Mouse (Mus musculus) mesoderm, embryonic 11.5 days (tissue): ENCODE data around the gene Fbxo24.
"Not testable (repeated sequence)": the region's sequence is repeated elsewhere in the genome, so short reads cannot be mapped to it uniquely, and the experiment has no call there.

Experiments
- DNase-seq: peaks from one replicate; pipeline ENCODE4 v3.0.0-alpha.2; 2012; ENCODE audit warnings: low read depth, low spot score

Gene Fbxo24

DNA sequence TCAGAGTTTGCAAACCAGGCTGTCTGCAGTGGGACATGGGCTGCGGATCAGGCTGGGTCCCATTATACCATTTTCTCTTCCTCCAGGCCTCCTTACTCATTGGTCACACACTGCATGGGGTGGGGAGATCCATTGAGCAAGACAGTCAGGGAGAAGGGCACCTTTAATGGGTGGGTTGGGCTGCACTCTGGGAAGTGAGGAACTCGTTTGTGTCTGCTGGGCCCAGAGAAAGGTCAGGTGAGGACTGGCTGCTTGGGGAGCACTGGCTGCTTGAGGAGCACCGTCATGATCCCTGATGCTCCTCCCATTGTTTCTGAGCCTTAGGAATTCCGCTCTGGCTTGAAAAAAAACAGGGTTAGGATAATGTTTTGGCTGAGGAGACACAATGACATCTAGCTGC lies 14.1 kb upstream of the Fbxo24 start:
- no peak for DNase-seq

- no peak for DNase-seq
These were observed 12.3 kb upstream of the Fbxo24 start, which contains the start of gene Sap25 for GRCm38 (mm10) chr5:137641054-137641453. TSS of gene Sap25 (plus strand) at chr5:137641334.

DNA sequence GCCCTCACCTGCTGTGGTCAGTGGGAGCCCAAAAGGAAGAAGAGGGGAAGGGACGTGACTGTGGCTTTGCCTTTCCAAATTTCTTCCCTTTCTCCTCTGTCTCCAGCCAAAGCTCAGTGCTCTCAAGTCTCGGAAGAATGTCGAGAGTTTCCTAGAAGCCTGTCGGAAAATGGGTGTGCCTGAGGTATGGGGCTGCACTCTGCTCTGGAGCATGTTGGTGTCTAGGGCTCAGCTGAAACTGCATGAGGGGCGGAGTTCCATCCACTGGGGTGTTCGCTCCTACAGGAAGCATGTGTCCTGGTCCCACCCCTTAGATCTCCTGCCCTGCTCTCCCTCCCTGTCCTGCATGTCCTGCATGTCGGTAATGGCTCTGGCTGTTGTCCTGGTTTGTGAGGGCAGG lies 10.7 kb upstream of the Fbxo24 start:
- DNase-seq = no peak

- DNase-seq = no peak
These were observed 4.7 kb upstream of the Fbxo24 start for GRCm38 (mm10) chr5:137633397-137634084.

DNA sequence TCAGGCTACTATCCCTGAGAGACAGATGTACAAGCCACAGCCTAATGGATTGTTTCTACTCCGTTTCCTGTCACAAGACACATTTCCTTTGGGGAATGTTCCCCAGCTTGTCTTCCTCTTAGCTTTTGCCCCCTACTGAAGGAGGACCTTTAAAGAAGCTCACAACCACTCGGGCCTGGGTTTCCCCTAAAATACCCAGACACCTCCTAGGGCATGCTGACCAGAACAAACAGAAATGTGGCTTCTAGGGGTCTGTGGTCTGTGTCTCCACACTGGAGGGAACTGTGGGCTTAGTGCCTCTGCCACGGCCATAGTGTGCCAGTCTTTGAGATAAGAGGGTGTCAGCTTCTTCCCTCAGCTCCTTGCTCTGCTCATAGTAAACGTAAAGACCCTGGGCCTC lies 2.8 kb upstream of the Fbxo24 start:
- DNase-seq = no peak

GRCm38 (mm10) chr5:137631171-137631570 lies 2.4 kb upstream of the Fbxo24 start:
- DNase-seq = no peak

DNA sequence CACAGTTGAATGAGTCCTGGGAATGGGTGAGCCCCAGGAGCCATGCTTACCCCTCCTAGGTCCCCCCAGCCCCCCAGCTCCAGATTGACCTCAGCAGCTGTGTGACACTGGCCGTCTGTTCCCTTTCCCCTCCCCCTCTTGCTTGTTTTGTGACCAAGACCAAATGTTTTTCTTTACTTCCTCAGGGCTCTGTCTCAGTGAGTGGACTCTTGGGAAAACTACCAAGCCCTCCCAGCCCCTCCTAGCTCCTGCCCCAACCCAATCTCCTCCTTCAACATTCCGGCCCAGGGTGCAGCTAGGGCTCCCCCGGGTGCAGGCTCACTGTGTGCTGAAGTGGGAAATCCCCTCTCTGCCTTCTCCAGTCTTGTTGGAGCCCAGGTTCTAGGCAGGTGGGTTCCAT lies 1.8 kb upstream of the Fbxo24 start:
- DNase-seq = no peak

GRCm38 (mm10) chr5:137629906-137630545 lies 1.2 kb upstream of the Fbxo24 start:
- DNase-seq = no peak

GRCm38 (mm10) chr5:137629306-137629721 lies 512 bp upstream of the Fbxo24 start:
- DNase-seq = peak; percentile 58

- no peak for DNase-seq
These were observed 811 bp downstream of the Fbxo24 start for GRCm38 (mm10) chr5:137627991-137628390.

GRCm38 (mm10) chr5:137623937-137624530 lies 4.8 kb downstream of the Fbxo24 start:
- DNase-seq = no peak

DNA sequence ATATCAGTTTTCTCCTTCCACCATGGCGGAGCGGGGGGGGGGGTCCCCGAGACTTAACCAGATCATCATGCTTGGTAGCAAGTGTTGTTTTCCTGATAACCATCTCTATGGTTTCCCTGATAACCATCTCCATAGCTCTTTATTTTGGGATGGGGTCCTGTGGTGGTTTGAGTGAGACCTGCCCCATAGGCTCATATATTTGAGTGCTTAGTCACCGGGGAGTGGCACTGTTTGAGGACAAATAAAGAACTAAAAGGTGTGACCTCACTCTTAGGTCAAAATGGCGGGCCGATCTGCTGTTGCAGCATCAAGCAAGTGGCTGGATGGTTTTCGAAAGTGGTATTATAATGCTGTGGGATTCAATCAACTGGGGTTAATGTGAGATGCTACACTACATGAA lies 13.5 kb downstream of the Fbxo24 start:
- DNase-seq = no peak

DNA sequence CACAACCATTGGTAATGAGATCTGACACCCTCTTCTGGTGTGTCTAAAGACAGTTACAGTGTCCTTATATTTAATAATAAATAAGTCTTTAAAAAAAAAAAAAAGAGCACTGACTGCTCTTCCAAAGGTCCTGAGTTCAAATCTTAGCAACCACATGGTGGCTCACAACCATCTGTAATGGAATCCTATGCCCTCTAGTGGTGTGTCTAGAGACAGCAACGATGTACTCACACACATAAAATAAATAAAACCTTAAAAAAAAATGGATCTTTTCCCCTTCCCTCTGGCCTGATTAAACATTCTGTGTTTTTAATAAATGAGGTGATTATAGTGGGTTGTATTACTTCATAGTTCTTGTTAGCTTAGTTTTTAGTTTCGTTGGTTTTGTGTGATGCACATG lies 13.9 kb downstream of the Fbxo24 start:
- not testable (repeated sequence) for DNase-seq

- no peak for DNase-seq
These were observed 15.3 kb downstream of the Fbxo24 start, which contains the start of gene Pcolce for GRCm38 (mm10) chr5:137613550-137613949. TSS of gene Pcolce (minus strand) at chr5:137613784.

GRCm38 (mm10) chr5:137613076-137613475 lies 15.7 kb downstream of the Fbxo24 start:
- DNase-seq = no peak

- peak; percentile 77 for DNase-seq
These were observed 17.6 kb downstream of the Fbxo24 start for GRCm38 (mm10) chr5:137611245-137611602.

DNA sequence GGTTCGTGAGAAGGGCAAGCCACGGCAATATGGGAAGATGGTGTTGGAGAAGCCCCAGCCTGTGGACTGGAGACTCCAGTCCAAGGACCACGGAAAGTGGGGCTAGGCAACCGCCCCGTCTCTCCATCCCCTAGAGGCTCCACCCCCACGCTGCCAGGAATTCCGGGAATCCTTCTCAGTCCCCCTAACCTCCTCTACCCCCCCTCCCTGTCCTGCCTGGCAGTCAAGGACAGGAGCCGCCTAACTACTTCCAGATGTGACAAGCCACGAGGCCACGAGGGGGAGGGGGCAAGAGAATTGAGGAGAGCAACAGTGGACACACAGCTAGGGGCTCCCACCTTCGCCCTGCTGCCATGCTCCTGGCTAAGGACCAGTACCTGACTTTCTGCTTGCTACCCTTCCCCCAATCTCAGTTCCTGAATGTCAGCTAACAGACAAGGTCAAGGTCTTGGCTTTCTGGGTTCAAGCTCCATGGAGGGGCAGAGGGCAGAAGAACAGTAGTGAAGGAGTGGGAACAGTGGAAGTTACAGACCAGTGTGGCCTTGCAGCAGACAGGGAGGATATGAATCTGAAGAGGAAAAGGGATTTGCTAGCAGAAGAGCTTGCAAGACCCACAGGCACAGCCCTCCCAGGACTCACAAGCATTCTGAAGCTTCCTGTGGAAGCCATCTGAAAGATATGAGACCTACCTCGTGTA lies 18.1 kb downstream of the Fbxo24 start:
- peak; percentile 93 for DNase-seq

DNA sequence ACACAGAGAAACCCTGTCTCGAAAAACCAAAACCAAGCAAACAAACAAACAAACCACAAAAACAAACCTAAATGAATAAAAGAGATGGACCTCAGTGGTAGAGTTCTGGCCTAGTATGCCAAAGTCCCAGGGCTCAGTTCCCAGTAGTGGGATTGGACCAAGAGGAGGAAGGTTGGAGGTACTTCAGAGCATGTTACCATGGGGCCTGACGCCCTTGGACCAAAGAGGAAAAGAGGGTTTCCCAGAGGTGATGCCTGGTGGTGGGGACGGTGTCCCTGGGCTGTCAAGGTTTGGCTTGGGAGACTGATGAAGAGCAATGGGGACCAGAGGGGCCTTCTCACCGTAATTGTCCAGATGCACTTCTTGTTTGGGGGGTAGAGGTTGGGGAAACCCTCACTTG lies 18.7 kb downstream of the Fbxo24 start:
- no peak for DNase-seq

DNA sequence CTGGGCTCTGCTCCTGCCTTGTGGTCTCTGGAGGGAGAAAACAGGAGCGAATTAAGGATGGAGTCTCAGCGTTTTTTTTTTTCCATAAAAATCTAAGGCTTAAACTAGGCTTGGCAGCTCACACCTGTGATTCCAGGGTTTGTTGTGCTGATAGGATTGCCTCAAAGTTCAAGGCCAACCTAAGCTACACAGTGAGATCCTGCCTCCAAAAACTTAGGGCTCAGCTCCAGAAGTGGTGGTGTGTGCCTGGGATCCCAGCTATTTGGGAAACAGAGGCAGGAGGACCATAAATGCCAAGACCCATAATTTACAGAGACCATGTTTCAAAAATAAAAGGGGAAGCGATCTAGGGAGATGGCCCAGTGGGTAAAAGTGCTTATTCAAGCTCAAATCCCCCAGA lies 19.5 kb downstream of the Fbxo24 start:
- no peak for DNase-seq

- DNase-seq = no peak
These were observed 20.1 kb downstream of the Fbxo24 start for GRCm38 (mm10) chr5:137608654-137609190.

GRCm38 (mm10) chr5:137607860-137608653 lies 20.7 kb downstream of the Fbxo24 start:
- no peak for DNase-seq
